Mouse (Mus musculus) embryonic facial prominence, embryonic 11.5 days (tissue): ENCODE results near the gene Lekr1. TPM values are rescaled to one million over a fixed set of nuclear protein-coding genes. Genes with fewer than 3 reads are reported as not detected.
A peak's percentile ranks its signal among the peaks of the same experiment; 100 is the strongest.

Experiments used
- ATAC-seq: fragments of 200-750 bp; cut with Nextera tagmentation; replicated peaks from 2 replicates; pipeline ENCODE4 v1.8.0; 2017; ENCODE audit warnings: low read depth; ENCODE audit not compliant: insufficient number of reproducible peaks, low FRiP score, low TSS enrichment
- DNase-seq: peaks from one replicate; pipeline ENCODE4 v3.0.0-alpha.2; 2015; ENCODE audit warnings: low spot score
- H3K27ac ChIP-seq: fragments of 300-500 bp; sonication (generic); replicated peaks from 2 replicates; pipeline ENCODE4 v1.5.1; 2014; ENCODE audit warnings: mild to moderate bottlenecking, low read depth, low read length, control low read depth
- H3K27me3 ChIP-seq: fragments of 300-500 bp; sonication (generic); 2 replicates; pipeline ENCODE4 v1.6.1; 2014; ENCODE audit warnings: mild to moderate bottlenecking, low read length, moderate library complexity, mixed read lengths; ENCODE audit not compliant: control insufficient read depth, insufficient read depth
- H3K36me3 ChIP-seq: fragments of 300-500 bp; sonication (generic); replicated peaks from 2 replicates; pipeline ENCODE4 v1.6.1; 2014; ENCODE audit warnings: low read depth, mild to moderate bottlenecking, low read length, moderate library complexity, mixed read lengths; ENCODE audit not compliant: control insufficient read depth, insufficient read depth
- H3K4me1 ChIP-seq: fragments of 300-500 bp; sonication (generic); 2 replicates; pipeline ENCODE4 v1.6.1; 2014; ENCODE audit warnings: low read length, mixed read lengths; ENCODE audit not compliant: control insufficient read depth, insufficient read depth
- H3K4me2 ChIP-seq: fragments of 300-500 bp; sonication (generic); 2 replicates; pipeline ENCODE4 v1.6.1; 2014; ENCODE audit warnings: low read depth, mild to moderate bottlenecking, control low read depth, low read length, moderate library complexity
- H3K4me3 ChIP-seq: fragments of 300-500 bp; sonication (generic); 2 replicates; pipeline ENCODE4 v1.5.1; 2014; ENCODE audit warnings: low read depth, low read length, control low read depth
- H3K9ac ChIP-seq: fragments of 300-500 bp; sonication (generic); replicated peaks from 2 replicates; pipeline ENCODE4 v1.6.1; 2014; ENCODE audit warnings: mild to moderate bottlenecking, control low read depth, low read length
- H3K9me3 ChIP-seq: fragments of 300-500 bp; sonication (generic); replicated peaks from 2 replicates; pipeline ENCODE4 v1.6.1; 2016; ENCODE audit warnings: mild to moderate bottlenecking, low read length, inconsistent platforms, mixed read lengths; ENCODE audit not compliant: control insufficient read depth
- WGBS: fragments of 180-500 bp; shearing (Covaris S2); extraction: QIAGEN DNeasy Blood & Tissue Kit; methylation state at CpG from one replicate; pipeline ENCODE4 v1.1.7; 2014; 5-methylcytosine and 5-hydroxymethylcytosine counted together
- polyA plus RNA-seq: library from polyadenylated mRNA; unstranded; fragments of >200 nt; fragmentation: Nextera tagmentation; extraction: Ambion mirVana; gene quantifications from 2 replicates; pipeline ENCODE4 v1.2.1, GENCODE M21; 2014

Gene Lekr1
- polyA plus RNA-seq, 1 experiment from 2014 or later, result 9.3 TPM

DNA sequence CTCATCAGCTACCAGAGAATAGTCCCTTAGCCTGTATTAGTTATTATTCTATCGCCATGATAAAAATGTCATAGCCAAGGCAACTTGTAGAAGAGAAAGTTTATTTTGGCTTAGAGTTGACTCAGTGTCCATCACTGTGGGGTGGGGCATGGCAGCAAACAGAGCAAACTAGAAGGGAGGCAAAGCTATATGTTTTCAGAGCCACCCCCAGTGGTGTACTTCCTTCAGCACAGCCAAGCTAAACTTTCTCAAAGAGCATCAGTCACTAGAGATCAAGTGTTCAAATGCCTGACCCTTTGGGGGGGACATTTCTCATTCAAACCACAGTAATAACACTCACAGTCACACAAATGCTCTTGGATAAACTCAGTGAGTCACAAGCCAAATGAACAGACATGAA lies 22.4 kb upstream of the Lekr1 start:
- Histone ChIP-seq H3K4me1 (no peaks in the 10 kb centered on the region), H3K27me3 (no peaks in the 10 kb centered on the region), H3K27ac (no peak overlapping the region), H3K4me2 (no peak overlapping the region), H3K36me3 (no peaks in the 10 kb centered on the region), H3K4me3 (no peak overlapping the region), H3K9ac (no peak overlapping the region), H3K9me3 (no peaks in the 10 kb centered on the region)
- ATAC-seq (no peak), DNase-seq (no peak)
- WGBS, result 89% methylated on average over 1 of the region's 1 CpGs

DNA sequence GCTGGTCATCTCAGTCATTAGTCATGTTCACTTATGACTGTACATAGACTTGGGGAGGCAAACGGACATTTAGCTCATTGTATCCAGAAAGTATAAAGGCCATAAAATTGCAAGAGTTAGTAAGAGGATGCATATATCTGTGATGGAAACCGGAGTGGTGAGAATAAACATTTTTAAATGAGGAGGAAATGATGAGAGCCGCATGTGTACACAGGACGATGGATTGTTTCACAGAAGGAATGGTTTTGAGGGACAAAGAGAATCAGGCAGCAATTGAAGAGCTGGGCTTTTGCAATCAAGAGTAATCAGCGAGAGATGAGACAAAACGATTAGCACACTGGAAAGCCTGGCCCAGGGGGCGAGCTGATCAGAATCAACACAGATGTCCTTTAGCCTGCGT lies 18.4 kb upstream of the Lekr1 start:
- H3K36me3 ChIP-seq, result no peaks in the 10 kb centered on the region
- no peak overlapping the region for H3K9ac ChIP-seq
- no peaks in the 10 kb centered on the region for H3K9me3 ChIP-seq
- ATAC-seq, result no peak
- H3K4me1 ChIP-seq, result no peaks in the 10 kb centered on the region
- no peaks in the 10 kb centered on the region for H3K27me3 ChIP-seq
- H3K27ac ChIP-seq, result no peak overlapping the region
- peak; percentile 31 for DNase-seq
- H3K4me2 ChIP-seq, result no peak overlapping the region
- no peak overlapping the region for H3K4me3 ChIP-seq
- 49% methylated on average over 8 of the region's 8 CpGs for WGBS

DNA sequence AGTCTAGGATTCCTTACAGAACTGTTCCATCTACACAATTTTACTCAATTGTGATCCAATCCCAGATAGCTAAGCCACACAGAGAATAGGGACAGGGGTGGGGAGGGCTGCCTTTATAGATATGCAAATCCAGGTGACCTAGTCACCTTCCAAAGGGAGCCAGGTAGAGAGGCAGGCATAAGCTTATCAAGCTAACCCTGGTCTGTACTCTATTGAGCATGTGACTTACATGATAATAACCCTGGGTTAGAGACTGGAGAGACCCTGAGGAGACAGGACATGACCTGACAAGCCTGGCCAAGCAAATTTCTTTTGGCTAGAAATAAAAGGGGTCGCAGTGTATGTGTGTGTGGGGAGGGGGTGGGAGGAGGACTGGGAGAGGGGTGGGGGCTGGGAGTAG lies 17.1 kb upstream of the Lekr1 start:
- Histone ChIP-seq H3K4me3 (no peak overlapping the region), H3K9me3 (no peaks in the 10 kb centered on the region), H3K4me2 (no peak overlapping the region), H3K27me3 (no peaks in the 10 kb centered on the region), H3K36me3 (no peaks in the 10 kb centered on the region), H3K27ac (no peak overlapping the region), H3K4me1 (no peaks in the 10 kb centered on the region), H3K9ac (no peak overlapping the region)
- ATAC-seq (0 out of 2 replicates have a peak, but pooled peaks have one; percentile 18), DNase-seq (no peak)
- WGBS, result 6% methylated on average over 1 of the region's 1 CpGs

DNA sequence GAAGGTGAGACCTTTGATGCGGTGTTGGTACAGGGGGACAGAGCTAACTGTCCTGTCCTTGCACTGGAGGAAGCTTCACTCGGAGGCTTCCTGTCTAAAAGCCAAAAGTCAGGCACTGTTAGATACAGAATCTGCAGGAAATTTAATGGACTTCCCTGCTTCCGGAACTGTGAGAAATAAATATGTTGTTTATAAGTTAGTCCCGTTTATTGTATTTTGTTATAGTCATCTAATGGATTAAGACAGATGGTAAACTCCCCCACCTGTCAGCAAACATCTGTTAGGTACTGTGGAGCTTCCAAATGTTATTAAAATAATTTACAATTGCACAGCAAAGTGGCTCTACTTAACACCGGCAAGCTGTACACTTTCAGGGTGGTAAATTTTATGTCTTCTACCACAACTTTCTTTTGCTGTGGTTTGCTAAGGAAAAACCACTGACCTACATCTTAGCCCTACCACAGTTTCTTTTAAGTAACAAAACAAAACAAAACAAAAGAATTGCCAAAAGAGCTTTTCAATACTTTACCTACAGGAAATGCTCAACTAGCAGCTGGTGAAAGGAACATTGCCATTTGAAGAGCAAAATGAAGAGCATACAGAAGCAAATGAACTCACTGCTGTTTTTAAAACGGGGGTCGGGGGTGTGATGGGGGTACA lies 15.7 kb upstream of the Lekr1 start:
- H3K27ac ChIP-seq, result no peak overlapping the region
- no peak overlapping the region for H3K4me3 ChIP-seq
- no peaks in the 10 kb centered on the region for H3K9me3 ChIP-seq
- ATAC-seq (no peak), DNase-seq (no peak)
- WGBS, result 57% methylated on average over 7 of the region's 7 CpGs
- H3K27me3 ChIP-seq, result no peaks in the 10 kb centered on the region
- no peaks in the 10 kb centered on the region for H3K4me1 ChIP-seq
- H3K9ac ChIP-seq, result no peak overlapping the region
- H3K36me3 ChIP-seq, result no peaks in the 10 kb centered on the region
- H3K4me2 ChIP-seq, result no peak overlapping the region

DNA sequence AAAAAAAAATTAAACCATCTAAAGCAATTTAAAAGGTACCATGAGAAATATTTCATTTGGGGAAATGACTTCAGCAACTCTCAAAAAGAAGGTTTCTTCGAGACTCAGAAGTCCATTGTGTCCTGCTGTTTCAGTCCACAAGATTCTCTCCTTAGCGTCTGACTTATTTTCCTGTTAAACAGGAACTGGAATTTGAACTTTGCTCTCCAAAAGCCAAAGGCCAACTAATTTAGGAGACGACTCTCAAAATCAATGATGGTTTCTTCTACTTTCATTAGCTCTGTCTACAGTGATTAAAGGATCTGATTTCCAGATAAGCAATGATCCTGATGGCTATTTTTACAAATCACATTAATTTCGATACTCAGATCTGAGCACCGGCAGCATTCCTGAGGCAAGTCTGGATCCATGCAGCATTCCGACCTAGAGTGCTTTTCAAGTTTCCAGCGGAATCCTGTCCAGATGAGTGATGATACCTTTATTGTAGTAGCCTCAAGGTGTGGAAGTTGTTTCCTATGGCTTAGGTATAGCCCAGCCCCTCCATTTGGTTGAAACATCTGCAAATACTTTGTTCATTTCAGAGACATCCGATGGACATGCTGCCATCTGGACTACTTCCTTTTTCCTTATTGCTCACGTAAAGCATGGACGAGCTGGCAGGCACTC lies 11.4 kb upstream of the Lekr1 start:
- ATAC-seq (no peak), DNase-seq (peak; percentile 40)
- Histone ChIP-seq H3K9ac (no peak overlapping the region), H3K9me3 (no peaks in the 10 kb centered on the region), H3K27me3 (no peaks in the 10 kb centered on the region), H3K27ac (no peak overlapping the region), H3K4me3 (no peak overlapping the region), H3K36me3 (no peaks in the 10 kb centered on the region), H3K4me1 (no peaks in the 10 kb centered on the region), H3K4me2 (no peak overlapping the region)
- WGBS, result 22% methylated on average over 10 of the region's 10 CpGs

DNA sequence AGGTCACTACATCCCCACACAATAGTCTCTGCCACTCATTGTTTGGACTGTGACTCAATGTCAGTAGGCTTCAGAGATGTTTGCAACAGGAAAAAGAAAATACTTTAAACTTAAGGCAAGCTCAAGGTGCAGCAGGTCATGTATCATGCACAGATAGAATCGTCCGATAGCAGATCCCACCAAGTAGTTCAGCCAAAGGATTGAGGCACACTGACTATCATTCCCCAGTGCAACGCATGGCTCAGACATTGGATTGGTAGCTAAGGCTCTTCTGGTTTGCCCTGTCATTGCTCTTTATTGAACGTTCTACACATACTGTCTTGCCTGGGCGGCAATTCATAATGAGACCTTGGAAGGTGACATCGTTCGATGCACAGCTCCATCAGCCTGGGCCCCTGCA lies 9.6 kb upstream of the Lekr1 start:
- no peak overlapping the region for H3K9ac ChIP-seq
- H3K27me3 ChIP-seq, result no peaks in the 10 kb centered on the region
- ATAC-seq (no peak), DNase-seq (no peak)
- no peaks in the 10 kb centered on the region for H3K4me1 ChIP-seq
- H3K27ac ChIP-seq, result no peak overlapping the region
- H3K9me3 ChIP-seq, result no peaks in the 10 kb centered on the region
- no peak overlapping the region for H3K4me2 ChIP-seq
- H3K36me3 ChIP-seq, result no peaks in the 10 kb centered on the region
- H3K4me3 ChIP-seq, result no peak overlapping the region
- 62% methylated on average over 7 of the region's 7 CpGs for WGBS

DNA sequence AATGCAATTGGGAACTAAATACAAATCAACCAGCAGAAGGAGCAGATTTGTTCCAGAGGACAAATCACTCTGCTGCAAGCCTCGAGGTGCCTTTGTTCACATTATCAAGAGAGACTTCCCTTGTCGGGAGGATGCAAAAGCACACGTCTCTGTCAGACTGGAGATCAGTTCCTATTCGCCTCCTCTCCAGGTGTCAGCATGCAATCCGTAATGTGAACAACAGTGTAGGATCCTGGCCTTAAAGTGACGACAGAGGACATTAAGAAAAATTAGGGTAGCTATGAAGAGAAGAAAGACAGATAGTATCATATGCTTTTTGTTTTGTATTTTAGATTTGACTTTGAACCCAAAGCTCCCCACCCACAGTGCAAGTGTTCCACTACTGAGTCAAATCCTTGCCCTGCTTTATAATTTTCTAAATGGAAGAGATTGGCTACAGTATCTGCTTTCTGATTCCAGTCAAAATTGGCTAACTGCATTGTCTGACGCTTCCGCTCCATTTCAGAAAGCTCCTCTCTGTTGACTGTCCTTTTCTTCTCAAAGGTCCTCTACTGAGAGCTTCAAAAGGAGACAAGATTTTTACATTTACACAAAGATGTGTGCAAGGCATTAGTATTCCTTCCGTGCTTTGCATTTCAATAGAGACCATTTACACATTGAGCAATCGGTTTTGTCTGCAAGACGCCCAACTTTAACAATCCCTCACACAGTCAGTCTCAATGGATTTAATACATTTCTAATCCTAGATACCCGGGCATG lies 8.9 kb upstream of the Lekr1 start:
- Histone ChIP-seq H3K4me3 (no peak overlapping the region), H3K4me2 (no peak overlapping the region), H3K9me3 (no peaks in the 10 kb centered on the region), H3K9ac (no peak overlapping the region), H3K27me3 (no peaks in the 10 kb centered on the region), H3K36me3 (no peaks in the 10 kb centered on the region), H3K4me1 (no peaks in the 10 kb centered on the region), H3K27ac (no peak overlapping the region)
- 26% methylated on average over 12 of the region's 12 CpGs for WGBS
- no peak for DNase-seq
- ATAC-seq, result no peak

DNA sequence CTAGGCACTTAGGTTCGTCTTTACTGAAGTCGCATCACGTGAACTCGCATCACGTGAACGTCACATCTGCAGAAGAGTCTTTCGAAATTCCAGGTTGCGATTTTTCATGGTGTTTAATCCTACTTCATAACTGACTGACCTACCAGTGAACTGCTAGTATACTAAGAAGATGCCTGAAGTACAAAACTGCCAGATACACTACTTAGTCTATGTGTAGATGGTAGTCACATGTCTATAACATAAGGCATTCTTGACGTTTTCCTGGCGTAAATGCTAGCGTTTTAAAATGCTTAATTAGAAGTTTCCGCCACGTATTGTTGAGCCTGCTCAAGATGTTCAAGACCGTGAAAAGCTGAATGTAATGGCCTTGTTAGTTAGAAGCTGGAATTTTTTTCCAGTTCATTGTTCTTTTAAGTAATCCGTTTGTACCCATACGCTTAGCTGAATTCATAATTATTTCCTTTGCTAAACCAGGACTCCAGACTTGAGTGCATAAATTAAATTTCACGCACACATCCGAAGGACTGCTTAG lies 7.9 kb upstream of the Lekr1 start:
- ATAC-seq, result no peak
- no peak overlapping the region for H3K27ac ChIP-seq
- no peaks in the 10 kb centered on the region for H3K36me3 ChIP-seq
- no peaks in the 10 kb centered on the region for H3K4me1 ChIP-seq
- H3K9me3 ChIP-seq, result no peaks in the 10 kb centered on the region
- no peaks in the 10 kb centered on the region for H3K27me3 ChIP-seq
- peak overlapping the region; percentile 76 for H3K9ac ChIP-seq
- WGBS, result 7% methylated on average over 18 of the region's 18 CpGs
- H3K4me2 ChIP-seq, result peak overlapping the region; percentile 94
- peak; percentile 65 for DNase-seq
- H3K4me3 ChIP-seq, result peak overlapping the region; percentile 53
